Mouse (Mus musculus) induced T-regulatory cell, adult 2 months (primary cell): ENCODE results near the gene Dusp1.

ENCODE experiments used
- DNase-seq: peaks from one replicate; pipeline ENCODE4 v3.0.0-alpha.2; 2012; ENCODE audit warnings: low read depth

Dusp1 gene

GRCm38 (mm10) chr17:26583606-26584005 lies 21.7 kb upstream of the Dusp1 start:
- DNase-seq = no peak

- DNase-seq = no peak
Measured at GRCm38 (mm10) chr17:26583056-26583455, 21.1 kb upstream of the Dusp1 start.

- no peak for DNase-seq
Measured at GRCm38 (mm10) chr17:26582297-26582696, 20.4 kb upstream of the Dusp1 start.

GRCm38 (mm10) chr17:26580873-26581401 lies 19.0 kb upstream of the Dusp1 start:
- no peak for DNase-seq

- no peak for DNase-seq
Measured at GRCm38 (mm10) chr17:26579396-26579795, 17.5 kb upstream of the Dusp1 start.

- DNase-seq = no peak
Measured at GRCm38 (mm10) chr17:26578771-26579170, 16.8 kb upstream of the Dusp1 start.

- no peak for DNase-seq
Measured at GRCm38 (mm10) chr17:26578162-26578561, 16.2 kb upstream of the Dusp1 start.

GRCm38 (mm10) chr17:26577309-26577708 lies 15.4 kb upstream of the Dusp1 start:
- DNase-seq = no peak

- DNase-seq = no peak
Measured at GRCm38 (mm10) chr17:26576833-26577232, 14.9 kb upstream of the Dusp1 start.

GRCm38 (mm10) chr17:26575786-26576690 lies 14.1 kb upstream of the Dusp1 start:
- DNase-seq = no peak

- DNase-seq = no peak
Measured at GRCm38 (mm10) chr17:26574701-26575100, 12.8 kb upstream of the Dusp1 start.

GRCm38 (mm10) chr17:26574118-26574517 lies 12.2 kb upstream of the Dusp1 start:
- DNase-seq = no peak

GRCm38 (mm10) chr17:26572265-26572664 lies 10.3 kb upstream of the Dusp1 start:
- peak; percentile 90 for DNase-seq

- peak; percentile 51 for DNase-seq
Measured at GRCm38 (mm10) chr17:26571377-26571776, 9.4 kb upstream of the Dusp1 start.

GRCm38 (mm10) chr17:26570651-26571118 lies 8.8 kb upstream of the Dusp1 start:
- peak; percentile 92 for DNase-seq

GRCm38 (mm10) chr17:26569594-26570350 lies 7.8 kb upstream of the Dusp1 start:
- peak; percentile 40 for DNase-seq

- no peak for DNase-seq
Measured at GRCm38 (mm10) chr17:26567818-26568173, 5.9 kb upstream of the Dusp1 start.

- DNase-seq = no peak
Measured at GRCm38 (mm10) chr17:26567142-26567817, 5.4 kb upstream of the Dusp1 start.

GRCm38 (mm10) chr17:26564439-26564838 lies 2.5 kb upstream of the Dusp1 start:
- DNase-seq = no peak

GRCm38 (mm10) chr17:26563476-26563875 lies 1.5 kb upstream of the Dusp1 start:
- DNase-seq = no peak

- peak; percentile 51 for DNase-seq
Measured at GRCm38 (mm10) chr17:26562292-26562691, 364 bp upstream of the Dusp1 start.

GRCm38 (mm10) chr17:26561290-26561640 lies 663 bp downstream of the Dusp1 start, which contains the start of gene Ergic1:
TSS of gene Ergic1 (plus strand) at chr17:26561489.
- peak; percentile 92 for DNase-seq
